In genomic region chr4:101508851-101509577, GRCm38 (mm10) we compare ENCODE assay signal across 9 mouse cellular contexts. TPM values are rescaled to one million over a fixed set of nuclear protein-coding genes. Genes with fewer than 3 reads are reported as not detected.
DNase-seq lines count a peak whose midpoint lies in the region; ATAC-seq and TF ChIP-seq lines count a peak whose summit lies in the region.
"Had no signal": no experiment of that assay in that cellular context is flagged by ENCODE, and none has a peak within 500 bp of the region (broad histone marks: within the 10 kb centered on the region; RNA-seq: fewer than 3 reads in every experiment).

No protein-coding gene starts in this region.

- H3K27ac ChIP-seq in heart, embryonic 13.5 days (replicated peaks): no peak overlapping the region
- peak overlapping the region; percentile 79 for H3K27ac ChIP-seq in cerebellum, adult 2 months (ENCODE audit: insufficient read depth, low read length)
- no peak overlapping the region for H3K27ac ChIP-seq in forebrain, embryonic 16.5 days (ENCODE audit: low read length)
- H3K27ac ChIP-seq in liver, embryonic 11.5 days (ENCODE audit: low read depth, low read length): no peak overlapping the region
- H3K27ac ChIP-seq in olfactory bulb, adult 2 months (ENCODE audit: insufficient read depth, low read depth, low read length): peak overlapping the region; percentile 80

- H3K36me3 ChIP-seq in heart, embryonic 13.5 days: no peaks in the 10 kb centered on the region
- H3K36me3 ChIP-seq in forebrain, embryonic 16.5 days (ENCODE audit: control insufficient read depth, insufficient read depth): no peaks in the 10 kb centered on the region
- H3K36me3 ChIP-seq in liver, embryonic 11.5 days (ENCODE audit: control insufficient read depth, insufficient read depth, low read length): no peaks in the 10 kb centered on the region

- H3K4me1 ChIP-seq in heart, embryonic 13.5 days: peaks cover 9% of the 10 kb centered on the region
- H3K4me1 ChIP-seq in cerebellum, adult 2 months (ENCODE audit: control insufficient read depth, insufficient read depth, low read length): 0 out of 2 replicates have a peak, but pooled peaks cover 2% of the 10 kb centered on the region
- peaks cover 10% of the 10 kb centered on the region for H3K4me1 ChIP-seq in forebrain, embryonic 16.5 days (replicated peaks; ENCODE audit: control insufficient read depth, insufficient read depth, low read length)
- H3K4me1 ChIP-seq in liver, embryonic 11.5 days (replicated peaks; ENCODE audit: control insufficient read depth, insufficient read depth, low read length): no peaks in the 10 kb centered on the region
- H3K4me1 ChIP-seq in olfactory bulb, adult 2 months (ENCODE audit: control insufficient read depth, insufficient read depth, low read length): peaks cover 2% of the 10 kb centered on the region; the same call in 1 of the 2 replicates

- TF ChIP-seq CTCF in cerebellum, adult 2 months (IDR thresholded peaks at IDR 0.05; ENCODE audit: borderline replicate concordance, insufficient read depth, low read depth, low read length): no peak
- no peak for TF ChIP-seq CTCF in olfactory bulb, adult 2 months (IDR thresholded peaks at IDR 0.05; ENCODE audit: insufficient read depth, low read depth, low read length)

- peak overlapping the region; percentile 61 for H3K4me3 ChIP-seq in heart, embryonic 13.5 days
- peak overlapping the region; percentile 79 for H3K4me3 ChIP-seq in cerebellum, adult 2 months (replicated peaks; ENCODE audit: insufficient read depth, low read depth, low read length)
- peak overlapping the region; percentile 60 for H3K4me3 ChIP-seq in forebrain, embryonic 16.5 days (replicated peaks; ENCODE audit: low read length)
- peak overlapping the region; percentile 37 for H3K4me3 ChIP-seq in liver, embryonic 11.5 days (ENCODE audit: low read depth, low read length)
- peak overlapping the region; percentile 79 for H3K4me3 ChIP-seq in olfactory bulb, adult 2 months (ENCODE audit: insufficient read depth, low read depth, low read length)

- peak; percentile 30; the same call in 1 of the 2 replicates for TF ChIP-seq POLR2A in cerebellum, adult 2 months (IDR thresholded peaks at IDR 0.05; ENCODE audit: borderline replicate concordance, insufficient read depth, low read length)
- no peak for TF ChIP-seq POLR2A in olfactory bulb, adult 2 months (IDR thresholded peaks at IDR 0.05; ENCODE audit: insufficient read depth, low read depth, low read length)

- ATAC-seq in heart, embryonic 13.5 days (ENCODE audit: extremely low read depth, insufficient number of reproducible peaks, low FRiP score, low TSS enrichment): no peak
- peak; percentile 65 for ATAC-seq in forebrain, embryonic 16.5 days
- no peak for ATAC-seq in liver, embryonic 11.5 days (replicated peaks; ENCODE audit: low FRiP score)
- ATAC-seq: Patski had no signal

- H3K27me3 ChIP-seq in heart, embryonic 13.5 days (replicated peaks): peaks cover 21% of the 10 kb centered on the region
- no peaks in the 10 kb centered on the region for H3K27me3 ChIP-seq in cerebellum, adult 2 months (ENCODE audit: control insufficient read depth, insufficient read depth, low read length)
- no peaks in the 10 kb centered on the region for H3K27me3 ChIP-seq in forebrain, embryonic 16.5 days (replicated peaks; ENCODE audit: control insufficient read depth, insufficient read depth, low read length)
- H3K27me3 ChIP-seq in liver, embryonic 11.5 days (replicated peaks; ENCODE audit: control insufficient read depth, insufficient read depth, low read length): peaks cover 14% of the 10 kb centered on the region

- H3K9me3 ChIP-seq in heart, embryonic 13.5 days: no peaks in the 10 kb centered on the region
- no peaks in the 10 kb centered on the region; the same call in 1 of the 2 replicates for H3K9me3 ChIP-seq in forebrain, embryonic 16.5 days (ENCODE audit: control insufficient read depth, low read length)
- no peaks in the 10 kb centered on the region for H3K9me3 ChIP-seq in liver, embryonic 11.5 days (ENCODE audit: control insufficient read depth, low read length)

- H3K4me2 ChIP-seq in heart, embryonic 13.5 days: peak overlapping the region; percentile 90
- peak overlapping the region; percentile 86 for H3K4me2 ChIP-seq in forebrain, embryonic 16.5 days (ENCODE audit: low read length)
- peak overlapping the region; percentile 67 for H3K4me2 ChIP-seq in liver, embryonic 11.5 days

- DNase-seq in heart, adult 9 months (ENCODE audit: low spot score in 2 of 2): no peak
- peak; percentile 81 to 83 for DNase-seq in cerebellum, adult 2 months
- peak; percentile 64 for DNase-seq in kidney, adult 9 months
- no peak for DNase-seq in liver, embryonic 11.5 days (ENCODE audit: low spot score)
- peak; percentile 78 to 84 for DNase-seq in thymus, postnatal 36 days

- WGBS in heart, embryonic 13.5 days: 7% methylated on average over 30 of the region's 30 CpGs
- WGBS in cerebellum, adult 2 months: 1% methylated on average over 30 of the region's 30 CpGs
- 3% methylated on average over 30 of the region's 30 CpGs for WGBS in forebrain, embryonic 16.5 days
- 12% methylated on average over 30 of the region's 30 CpGs for WGBS in liver, embryonic 11.5 days
- 2% methylated on average over 30 of the region's 30 CpGs for WGBS in olfactory bulb, adult 2 months

- H3K9ac ChIP-seq in heart, embryonic 13.5 days: peak overlapping the region; percentile 76
- peak overlapping the region; percentile 60 for H3K9ac ChIP-seq in forebrain, embryonic 16.5 days (replicated peaks; ENCODE audit: low read depth, low read length)
- no peak overlapping the region for H3K9ac ChIP-seq in liver, embryonic 11.5 days (ENCODE audit: low read depth, low read length)

RNA-seq across cellular contexts. Expression of gene Dnajc6, which starts 12.6 kb away (rescaled TPM):
- polyA plus RNA-seq in heart, embryonic 13.5 days (2015; fragmentation: Nextera tagmentation; extraction: Ambion mirVana): 0.16 and 0.39 TPM in 2 replicates
- polyA plus RNA-seq in cerebellum, adult 2 months (2012; rRNA removed): 109 and 126 TPM in 2 replicates
- 31.6 and 34.6 TPM in 2 replicates for polyA plus RNA-seq in forebrain, embryonic 16.5 days (2015; fragmentation: Nextera tagmentation; extraction: Ambion mirVana)
- 0.14 and 0.22 TPM in 2 replicates for polyA plus RNA-seq in liver, embryonic 11.5 days (2014; fragmentation: Nextera tagmentation; extraction: Ambion mirVana)
- polyA plus RNA-seq in olfactory bulb, adult 2 months (2012; ENCODE audit: insufficient read depth, insufficient read length, low replicate concordance, missing spikeins): 89.3 TPM in 1 of 2 replicates, not detected in the other

Comparison
In these comparisons a context has a peak if more than half of its experiments do, and no peak if none do; other contexts are left out.
1. H3K27ac ChIP-seq: peak in cerebellum, adult 2 months (single experiment) and olfactory bulb, adult 2 months (single experiment); none in heart, embryonic 13.5 days (single experiment), forebrain, embryonic 16.5 days (single experiment) and liver, embryonic 11.5 days (single experiment).
2. DNase-seq: peak in cerebellum, adult 2 months (2 of 2), kidney, adult 9 months (single experiment) and thymus, postnatal 36 days (2 of 2); none in heart, adult 9 months (0 of 2) and liver, embryonic 11.5 days (single experiment).
3. RNA of gene Dnajc6, which starts 12.6 kb away (polyA plus RNA-seq): 109 to 126 TPM in cerebellum, adult 2 months, 31.6 to 34.6 TPM in forebrain, embryonic 16.5 days and 89.3 TPM in olfactory bulb, adult 2 months; 0.16 to 0.39 TPM in heart, embryonic 13.5 days and 0.14 to 0.22 TPM in liver, embryonic 11.5 days; every median in the first group is over 10 times any median in the second.
4. Peak in every context shown above with its lines, with median percentiles within 50 percentile points of each other: H3K4me2 ChIP-seq and H3K4me3 ChIP-seq.